Mouse (Mus musculus) adrenal gland, postnatal 4 days (tissue): ENCODE measurements at regions not wholly inside any gene's neighbourhood (a gene's known extent, or its start where the extent isn't known, plus 50 kb on each side); places are given as distances from the start of the nearest gene placed in this dataset.

Experiments
- DNase-seq, 2 experiments: peaks; one replicate each; pipeline ENCODE4 v3.0.0; 2021 to 2022; ENCODE audit warnings: low spot score in 2 of 2, mixed read lengths in 2 of 2

GRCm38 (mm10) chr12:39729255-39729654, 308.6 kb downstream of the Arl4a start:
- DNase-seq = no peak

- no peak for DNase-seq
These were observed 313.7 kb downstream of the Arl4a start for GRCm38 (mm10) chr12:39724172-39724571.

GRCm38 (mm10) chr12:39715120-39715519, 322.7 kb downstream of the Arl4a start:
- no peak for DNase-seq

GRCm38 (mm10) chr12:39714169-39714794, 323.5 kb downstream of the Arl4a start:
- no peak for DNase-seq

GRCm38 (mm10) chr12:39711807-39712206, 326.0 kb downstream of the Arl4a start:
- no peak for DNase-seq

- DNase-seq = no peak
These were observed 328.0 kb downstream of the Arl4a start for GRCm38 (mm10) chr12:39709850-39710249.

GRCm38 (mm10) chr12:39697182-39697581, 340.6 kb downstream of the Arl4a start:
- no peak for DNase-seq

- DNase-seq = no peak
These were observed 342.5 kb downstream of the Arl4a start for GRCm38 (mm10) chr12:39695322-39695721.

- DNase-seq = no peak
These were observed 345.8 kb downstream of the Arl4a start for GRCm38 (mm10) chr12:39692043-39692442.

GRCm38 (mm10) chr12:39685399-39685798, 352.4 kb downstream of the Arl4a start:
- DNase-seq = no peak

- no peak for DNase-seq
These were observed 355.7 kb downstream of the Arl4a start for GRCm38 (mm10) chr12:39682121-39682520.

- no peak for DNase-seq
These were observed 362.2 kb downstream of the Arl4a start for GRCm38 (mm10) chr12:39675608-39676007.

- DNase-seq = no peak
These were observed 370.1 kb downstream of the Arl4a start for GRCm38 (mm10) chr12:39667701-39668100.

GRCm38 (mm10) chr12:39665448-39665847, 372.4 kb downstream of the Arl4a start:
- peak; percentile 3 to 31 for DNase-seq

GRCm38 (mm10) chr12:39660420-39660819, 377.4 kb downstream of the Arl4a start:
- no peak for DNase-seq

GRCm38 (mm10) chr12:39656606-39657005, 381.2 kb downstream of the Arl4a start:
- DNase-seq = no peak

GRCm38 (mm10) chr12:39648952-39649351, 388.9 kb downstream of the Arl4a start:
- DNase-seq = no peak

GRCm38 (mm10) chr12:39646556-39646955, 391.3 kb downstream of the Arl4a start:
- DNase-seq = no peak

GRCm38 (mm10) chr12:39645581-39645980, 392.2 kb downstream of the Arl4a start:
- DNase-seq = no peak

- no peak for DNase-seq
These were observed 398.6 kb downstream of the Arl4a start for GRCm38 (mm10) chr12:39639246-39639645.

- no peak for DNase-seq
These were observed 403.5 kb downstream of the Arl4a start for GRCm38 (mm10) chr12:39634337-39634736.

- no peak for DNase-seq
These were observed 416.6 kb downstream of the Arl4a start for GRCm38 (mm10) chr12:39621266-39621665.

GRCm38 (mm10) chr12:39605289-39605688, 432.5 kb downstream of the Arl4a start:
- DNase-seq = no peak

GRCm38 (mm10) chr12:39604723-39605122, 433.1 kb downstream of the Arl4a start:
- DNase-seq = no peak
